Mouse (Mus musculus): ENCODE results near the gene Abca8a.

DNA sequence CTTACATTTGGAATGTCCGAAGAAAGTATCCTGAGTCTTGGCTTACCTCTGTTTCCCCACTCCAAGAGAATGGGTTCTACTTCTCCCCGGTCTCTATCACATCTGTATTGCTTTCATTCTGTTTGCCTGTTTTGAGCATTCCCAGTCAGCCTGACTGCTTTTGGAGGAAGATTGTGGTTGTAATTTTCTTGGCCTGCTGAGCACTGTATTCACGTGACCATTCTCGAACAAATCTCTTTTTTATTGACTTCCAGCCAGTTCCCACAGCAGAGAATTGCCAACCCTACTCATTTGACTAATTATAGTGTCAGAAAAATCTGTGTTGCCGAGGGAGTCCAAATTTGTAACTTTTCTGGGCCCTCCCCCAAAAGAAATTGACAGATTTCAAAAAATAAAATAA lies at the start of gene Abca8a:
- no peak for TF ChIP-seq CTCF (IDR thresholded peaks at IDR 0.05; ENCODE audit: extremely low read depth, insufficient read depth, insufficient read length, insufficient replicate concordance)
- no peak for TF ChIP-seq POLR2A (IDR thresholded peaks at IDR 0.05; ENCODE audit: low read depth, low read length)
